In the genomic region with DNA sequence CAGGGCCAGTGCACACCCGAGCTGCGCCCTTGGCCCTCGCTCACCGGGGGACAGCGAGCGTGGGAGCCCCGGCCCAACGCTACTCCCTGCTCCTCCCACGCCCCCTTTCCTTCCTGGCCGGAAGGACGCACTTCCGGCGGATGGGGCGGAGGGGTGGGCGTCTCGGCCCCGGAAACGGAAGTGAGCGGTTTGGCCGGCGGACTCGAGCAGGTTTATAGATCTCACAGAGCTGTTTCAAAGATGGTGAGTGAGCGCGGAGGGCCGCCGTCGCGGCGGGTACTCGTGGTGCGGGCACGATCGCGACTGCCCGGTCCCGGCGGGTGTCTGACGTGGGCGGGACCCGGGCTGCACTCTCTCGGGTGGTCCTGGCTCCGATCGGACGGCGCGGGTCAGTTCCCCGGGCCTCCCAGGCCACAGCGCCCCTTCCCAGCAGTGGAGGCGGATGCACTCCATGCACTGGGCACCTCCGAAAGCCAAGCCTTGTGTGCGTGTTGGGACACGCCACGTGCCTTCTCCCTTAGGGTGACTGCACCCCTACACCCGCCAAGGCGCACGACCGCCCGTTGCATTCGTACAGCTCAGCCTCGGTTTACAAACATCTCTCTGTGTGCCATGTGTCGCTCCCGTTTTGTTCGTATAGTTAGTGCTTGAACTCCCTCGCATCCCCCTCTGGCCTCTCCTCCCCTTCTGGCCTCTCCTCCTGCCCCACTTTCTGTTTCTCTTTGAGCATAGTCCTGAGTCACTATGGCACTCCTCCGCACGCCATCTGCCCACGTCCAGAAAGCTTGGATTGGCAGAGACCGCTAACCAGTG, we compare ENCODE assay signal across 7 mouse cellular contexts. TPM values are rescaled to one million over a fixed set of nuclear protein-coding genes. Genes with fewer than 3 reads are reported as not detected.
DNase-seq lines count a peak whose midpoint lies in the region; ATAC-seq lines count a peak whose summit lies in the region.

A gene (plus strand): TSS at position 13 of the 813 bp plus-strand sequence.

- peak; percentile 89 to 90 for DNase-seq in adrenal gland, adult 18-20 months (ENCODE audit: low spot score in 2 of 2)
- peak; percentile 95 for DNase-seq in embryo, embryonic 11 days
- peak; percentile 81 to 83 for DNase-seq in gastrocnemius, postnatal 36 days
- DNase-seq in left cerebral cortex, postnatal 25 days (ENCODE audit: low spot score in 2 of 2): peak; percentile 90 to 95
- DNase-seq in midbrain, embryonic 10.5 days (ENCODE audit: low spot score): peak; percentile 93
- DNase-seq in right cerebral cortex, postnatal 4 days: peak; percentile 86

- intact Hi-C loops in gastrocnemius, postnatal 36 days (cut with DNase I): no loop called here
- intact Hi-C loops in left cerebral cortex, postnatal 25 days (cut with DNase I): loop anchor here (1.0 to 5.0 kb wide), 3 partner anchors 97 to 430 kb away; a partner anchor contains a TSS

- H3K4me3 ChIP-seq in intestine, embryonic 15.5 days (replicated peaks): peak within 1 kb of the TSS; percentile 96
- peak within 1 kb of the TSS; percentile 91 for H3K4me3 ChIP-seq in midbrain, embryonic 10.5 days

- peaks cover 6% of the 10 kb centered on the region for H3K36me3 ChIP-seq in intestine, embryonic 15.5 days
- peaks cover 37% of the 10 kb centered on the region for H3K36me3 ChIP-seq in midbrain, embryonic 10.5 days

- no peaks in the 10 kb centered on the region for H3K9me3 ChIP-seq in intestine, embryonic 15.5 days
- no peaks in the 10 kb centered on the region for H3K9me3 ChIP-seq in midbrain, embryonic 10.5 days (replicated peaks)

- peaks cover 7% of the 10 kb centered on the region for H3K4me1 ChIP-seq in intestine, embryonic 15.5 days (replicated peaks)
- H3K4me1 ChIP-seq in midbrain, embryonic 10.5 days: peaks cover 21% of the 10 kb centered on the region

- WGBS in intestine, embryonic 15.5 days: under 1% methylated on average over 68 of the region's 68 CpGs
- WGBS in midbrain, embryonic 10.5 days: under 1% methylated on average over 68 of the region's 68 CpGs

- H3K27ac ChIP-seq in intestine, embryonic 15.5 days: peak within 1 kb of the TSS; percentile 81
- H3K27ac ChIP-seq in midbrain, embryonic 10.5 days (replicated peaks): peak within 1 kb of the TSS; percentile 90

- peak within 1 kb of the TSS; percentile 75 for H3K4me2 ChIP-seq in intestine, embryonic 15.5 days (replicated peaks)

- ATAC-seq in intestine, embryonic 15.5 days: peak; percentile 95

- no peaks in the 10 kb centered on the region for H3K27me3 ChIP-seq in intestine, embryonic 15.5 days (replicated peaks)
- no peaks in the 10 kb centered on the region for H3K27me3 ChIP-seq in midbrain, embryonic 10.5 days (ENCODE audit: low read depth, poor library complexity, severe bottlenecking)

- H3K9ac ChIP-seq in intestine, embryonic 15.5 days: peak within 1 kb of the TSS; percentile 87

RNA-seq across cellular contexts. Expression of the gene that starts here (rescaled TPM):
- total RNA-seq in adrenal gland, adult 18-20 months (2021): 100 to 1,000 TPM; 159 to 222 TPM
- 100 to 1,000 TPM; 130 to 131 TPM for total RNA-seq in gastrocnemius, postnatal 36 days (2021)
- 424 and 470 TPM in 2 replicates for polyA plus RNA-seq in intestine, embryonic 15.5 days (2015; fragmentation: Nextera tagmentation; extraction: Ambion mirVana)
- total RNA-seq in left cerebral cortex, postnatal 25 days (2021): 100 to 1,000 TPM; 161 to 185 TPM
- polyA plus RNA-seq in midbrain, embryonic 10.5 days (2016; fragmentation: Nextera tagmentation; extraction: Ambion mirVana): 505 and 557 TPM in 2 replicates

Comparison
In these comparisons a context has a peak if more than half of its experiments do, and no peak if none do; other contexts are left out.
1. Peak in every context shown above with its lines: DNase-seq, ATAC-seq, H3K4me3 ChIP-seq and H3K27ac ChIP-seq.